Mouse (Mus musculus) ES-E14 (cell line): ENCODE measurements around the gene Psapl1.

Experiments
- MAFK ChIP-seq: IDR thresholded peaks from 2 replicates; pipeline ENCODE4 v1.6.1; 2014; ENCODE audit warnings: mild to moderate bottlenecking, low read depth, low read length, inconsistent platforms; ENCODE audit not compliant: insufficient read depth
- ZC3H11A ChIP-seq: IDR thresholded peaks from 2 replicates; pipeline ENCODE4 v1.6.1; 2012; ENCODE audit warnings: low read depth, mild to moderate bottlenecking, inconsistent platforms, low read length, borderline replicate concordance

GRCm38 (mm10) chr5:36154879-36155485 lies 48.8 kb upstream of the Psapl1 start:
- no peak for TF ChIP-seq ZC3H11A
- no peak for TF ChIP-seq MAFK
